ENCODE assay signal across 26 mouse cellular contexts in the genomic region with DNA sequence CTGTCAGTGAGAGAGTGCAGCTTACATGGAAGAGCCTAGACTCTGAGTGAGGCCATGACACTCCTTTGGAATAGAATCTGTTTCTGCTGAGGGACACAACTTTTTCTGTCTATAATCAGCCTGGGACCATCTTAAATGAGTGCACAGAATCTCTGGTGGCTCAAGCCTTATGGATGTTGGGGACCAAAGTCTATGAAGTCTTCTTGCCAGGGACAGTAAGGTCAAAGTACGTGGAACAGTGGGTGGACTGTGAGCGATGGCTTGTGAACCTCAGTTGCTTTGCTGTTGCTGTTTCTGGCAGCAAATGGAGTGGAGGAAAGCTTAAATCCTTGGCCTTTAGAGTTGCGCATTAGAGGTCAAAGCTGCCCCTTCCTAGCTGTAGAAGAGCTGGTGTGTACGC. TPM values are rescaled to one million over a fixed set of nuclear protein-coding genes. Genes with fewer than 3 reads are reported as not detected.
DNase-seq lines count a peak whose midpoint lies in the region; ATAC-seq and TF ChIP-seq lines count a peak whose summit lies in the region.
"Had no signal": no experiment of that assay in that cellular context is flagged by ENCODE, and none has a peak within 500 bp of the region (broad histone marks: within the 10 kb centered on the region; RNA-seq: fewer than 3 reads in every experiment).

No protein-coding gene starts in this region.

- no peaks in the 10 kb centered on the region for H3K9me3 ChIP-seq in forebrain, embryonic 10.5 days
- no peaks in the 10 kb centered on the region for H3K9me3 ChIP-seq in forebrain, postnatal 0 days (ENCODE audit: low read length)
- no peaks in the 10 kb centered on the region for H3K9me3 ChIP-seq in midbrain, embryonic 11.5 days (ENCODE audit: control insufficient read depth, low read length)
- H3K9me3 ChIP-seq in midbrain, embryonic 15.5 days = no peaks in the 10 kb centered on the region
- no peaks in the 10 kb centered on the region for H3K9me3 ChIP-seq in stomach, postnatal 0 days (ENCODE audit: control insufficient read depth, low read length)
- H3K9me3 ChIP-seq: liver, embryonic 12.5 days; megakaryocyte, embryonic 14.5 days; midbrain, embryonic 13.5 days had no signal

- no peak overlapping the region for H3K4me3 ChIP-seq in forebrain, embryonic 10.5 days
- H3K4me3 ChIP-seq in forebrain, postnatal 0 days (ENCODE audit: low read depth, low read length) = no peak overlapping the region
- H3K4me3 ChIP-seq in kidney, adult 2 months (ENCODE audit: insufficient read depth, low read depth, low read length) = no peak overlapping the region
- no peak overlapping the region for H3K4me3 ChIP-seq in midbrain, embryonic 11.5 days (ENCODE audit: low read depth, low read length)
- H3K4me3 ChIP-seq in midbrain, embryonic 15.5 days = no peak overlapping the region
- no peak overlapping the region for H3K4me3 ChIP-seq in stomach, postnatal 0 days (ENCODE audit: low read depth, low read length)
- H3K4me3 ChIP-seq: erythroblast, embryonic 14.5 days; gastrocnemius, adult 2 months; liver, embryonic 12.5 days; midbrain, embryonic 13.5 days had no signal

- no peak for TF ChIP-seq POLR2A in kidney, adult 2 months (IDR thresholded peaks at IDR 0.05; ENCODE audit: low read depth, low read length)

- no peak for TF ChIP-seq EP300 in stomach, postnatal 0 days (optimal IDR thresholded peaks at IDR 0.05)

- DNase-seq in forebrain, embryonic 10.5 days (ENCODE audit: extremely low spot score, low spot score) = peak; percentile 9
- no peak for DNase-seq in forebrain, postnatal 0 days
- DNase-seq in kidney, adult 2 months = peak; percentile 67
- DNase-seq in kidney, adult 18-20 months = no peak
- peak; percentile 64 for DNase-seq in midbrain, embryonic 11.5 days (ENCODE audit: low spot score, missing footprints)
- DNase-seq in stomach, postnatal 0 days (ENCODE audit: low spot score) = peak; percentile 7
- DNase-seq: adrenal gland, adult 2 months; cerebellum, adult 2 months; cerebellum, postnatal 14 days; gastrocnemius, adult 2 months; gastrocnemius, postnatal 36 days; layer of hippocampus, adult 9-11 months; lung, adult 18-20 months; lung, postnatal 4 days; right cerebral cortex, postnatal 25 days; spleen, adult 18-20 months; thymus, postnatal 4 days had no signal

- WGBS in forebrain, embryonic 10.5 days = 94% methylated on average over 4 of the region's 4 CpGs
- WGBS in forebrain, postnatal 0 days = 96% methylated on average over 4 of the region's 4 CpGs
- WGBS in kidney, adult 2 months = 62% methylated on average over 4 of the region's 4 CpGs
- 95% methylated on average over 4 of the region's 4 CpGs for WGBS in midbrain, embryonic 11.5 days
- 97% methylated on average over 4 of the region's 4 CpGs for WGBS in midbrain, embryonic 15.5 days
- WGBS in stomach, postnatal 0 days = 95% methylated on average over 4 of the region's 4 CpGs

- H3K27ac ChIP-seq in forebrain, embryonic 10.5 days = no peak overlapping the region
- H3K27ac ChIP-seq in forebrain, postnatal 0 days (ENCODE audit: low read depth, low read length) = no peak overlapping the region
- peak overlapping the region; percentile 84 for H3K27ac ChIP-seq in kidney, adult 2 months (ENCODE audit: insufficient read depth, low read depth, low read length)
- no peak overlapping the region for H3K27ac ChIP-seq in midbrain, embryonic 11.5 days (ENCODE audit: low read depth, low read length)
- no peak overlapping the region for H3K27ac ChIP-seq in midbrain, embryonic 15.5 days
- H3K27ac ChIP-seq in stomach, postnatal 0 days (replicated peaks) = no peak overlapping the region
- H3K27ac ChIP-seq: gastrocnemius, adult 2 months; liver, embryonic 12.5 days; midbrain, embryonic 13.5 days had no signal

- peaks cover 13% of the 10 kb centered on the region; the same call in 1 of the 2 replicates for H3K4me1 ChIP-seq in forebrain, embryonic 10.5 days
- H3K4me1 ChIP-seq in forebrain, postnatal 0 days (ENCODE audit: insufficient read depth) = no peaks in the 10 kb centered on the region
- peaks cover 5% of the 10 kb centered on the region; the same call in 1 of the 2 replicates for H3K4me1 ChIP-seq in kidney, adult 2 months (ENCODE audit: control insufficient read depth, insufficient read depth, low read length)
- H3K4me1 ChIP-seq in midbrain, embryonic 11.5 days (ENCODE audit: control insufficient read depth, insufficient read depth, low read length) = no peaks in the 10 kb centered on the region
- H3K4me1 ChIP-seq in midbrain, embryonic 15.5 days = peaks cover 5% of the 10 kb centered on the region; the same call in 1 of the 2 replicates
- H3K4me1 ChIP-seq in stomach, postnatal 0 days (replicated peaks; ENCODE audit: control insufficient read depth, insufficient read depth) = peaks cover 4% of the 10 kb centered on the region; the same call in 1 of the 2 replicates

- H3K27me3 ChIP-seq in forebrain, embryonic 10.5 days (ENCODE audit: poor library complexity, severe bottlenecking) = no peaks in the 10 kb centered on the region
- no peaks in the 10 kb centered on the region for H3K27me3 ChIP-seq in forebrain, postnatal 0 days (ENCODE audit: insufficient read depth, low read length)
- H3K27me3 ChIP-seq in kidney, adult 2 months (replicated peaks; ENCODE audit: control insufficient read depth, insufficient read depth, low read length) = no peaks in the 10 kb centered on the region
- no peaks in the 10 kb centered on the region for H3K27me3 ChIP-seq in midbrain, embryonic 11.5 days (ENCODE audit: control insufficient read depth, insufficient read depth, low read length)
- no peaks in the 10 kb centered on the region for H3K27me3 ChIP-seq in midbrain, embryonic 15.5 days (replicated peaks)
- no peaks in the 10 kb centered on the region for H3K27me3 ChIP-seq in stomach, postnatal 0 days (ENCODE audit: control insufficient read depth, insufficient read depth, low read length)
- H3K27me3 ChIP-seq: liver, embryonic 12.5 days; megakaryocyte, embryonic 14.5 days; midbrain, embryonic 13.5 days had no signal

- TF ChIP-seq CTCF in forebrain, postnatal 0 days (IDR thresholded peaks at IDR 0.05; ENCODE audit: low read depth) = no peak
- no peak for TF ChIP-seq CTCF in kidney, adult 2 months (conservative IDR thresholded peaks at IDR 0.05; ENCODE audit: insufficient read depth, insufficient read length, low read depth, low read length)
- no peak for TF ChIP-seq CTCF in stomach, postnatal 0 days (IDR thresholded peaks at IDR 0.05; ENCODE audit: low read depth)

- no peak overlapping the region for H3K4me2 ChIP-seq in forebrain, postnatal 0 days (ENCODE audit: low read depth)
- H3K4me2 ChIP-seq in midbrain, embryonic 11.5 days = no peak overlapping the region
- H3K4me2 ChIP-seq in midbrain, embryonic 15.5 days = no peak overlapping the region
- no peak overlapping the region for H3K4me2 ChIP-seq in stomach, postnatal 0 days (replicated peaks; ENCODE audit: low read depth)
- H3K4me2 ChIP-seq: liver, embryonic 12.5 days; midbrain, embryonic 13.5 days had no signal

- H3K36me3 ChIP-seq in forebrain, embryonic 10.5 days (replicated peaks) = no peaks in the 10 kb centered on the region
- no peaks in the 10 kb centered on the region for H3K36me3 ChIP-seq in forebrain, postnatal 0 days (ENCODE audit: insufficient read depth)
- H3K36me3 ChIP-seq in kidney, adult 2 months (ENCODE audit: control insufficient read depth, insufficient read depth, low read length) = no peaks in the 10 kb centered on the region
- no peaks in the 10 kb centered on the region for H3K36me3 ChIP-seq in midbrain, embryonic 11.5 days (ENCODE audit: control insufficient read depth, insufficient read depth, low read length)
- no peaks in the 10 kb centered on the region for H3K36me3 ChIP-seq in midbrain, embryonic 15.5 days (replicated peaks)
- no peaks in the 10 kb centered on the region for H3K36me3 ChIP-seq in stomach, postnatal 0 days (ENCODE audit: control insufficient read depth, insufficient read depth, low read length)
- H3K36me3 ChIP-seq: liver, embryonic 12.5 days; midbrain, embryonic 13.5 days had no signal

- H3K9ac ChIP-seq in forebrain, postnatal 0 days = no peak overlapping the region
- no peak overlapping the region for H3K9ac ChIP-seq in midbrain, embryonic 11.5 days (ENCODE audit: low read length)
- H3K9ac ChIP-seq in midbrain, embryonic 15.5 days = no peak overlapping the region
- H3K9ac ChIP-seq in stomach, postnatal 0 days (ENCODE audit: low read length) = no peak overlapping the region
- H3K9ac ChIP-seq: liver, embryonic 12.5 days; midbrain, embryonic 13.5 days had no signal

- no peak for ATAC-seq in forebrain, postnatal 0 days
- no peak for ATAC-seq in midbrain, embryonic 11.5 days (ENCODE audit: low FRiP score)
- ATAC-seq in midbrain, embryonic 15.5 days (replicated peaks) = no peak
- no peak for ATAC-seq in stomach, postnatal 0 days (ENCODE audit: low FRiP score, low TSS enrichment)
- ATAC-seq: activated CD4-positive, CD25-positive, alpha-beta regulatory T cell, adult 4 months; forebrain, embryonic 14.5 days; hindbrain, embryonic 16.5 days; intestine, postnatal 0 days; midbrain, embryonic 13.5 days had no signal

RNA-seq across cellular contexts. Expression of a gene that starts 57.1 kb away (rescaled TPM):
- 9.7 and 9.8 TPM in 2 replicates for polyA plus RNA-seq in forebrain, embryonic 10.5 days (2016; fragmentation: Nextera tagmentation; extraction: Ambion mirVana)
- total RNA-seq in forebrain, postnatal 0 days (2014; rRNA removed) = 34.5 and 37.4 TPM in 2 replicates
- polyA plus RNA-seq in forebrain, postnatal 0 days (2015; fragmentation: Nextera tagmentation; extraction: Ambion mirVana) = 6.1 and 11.0 TPM in 2 replicates
- 24.3 and 31.9 TPM in 2 replicates for polyA plus RNA-seq in kidney, adult 2 months (2012; rRNA removed)
- 8.1 and 9.3 TPM in 2 replicates for polyA plus RNA-seq in midbrain, embryonic 11.5 days (2014; fragmentation: Nextera tagmentation; extraction: Ambion mirVana)
- 15.2 and 16.7 TPM in 2 replicates for polyA plus RNA-seq in midbrain, embryonic 15.5 days (2015; fragmentation: Nextera tagmentation; extraction: Ambion mirVana)
- 3.6 and 4.1 TPM in 2 replicates for polyA plus RNA-seq in stomach, postnatal 0 days (2015; fragmentation: Nextera tagmentation; extraction: Ambion mirVana)

Comparison
In these comparisons a context has a peak if more than half of its experiments do, and no peak if none do; other contexts are left out.
1. DNase-seq: peak in forebrain, embryonic 10.5 days (single experiment), kidney, adult 2 months (single experiment), midbrain, embryonic 11.5 days (single experiment) and stomach, postnatal 0 days (single experiment); none in forebrain, postnatal 0 days (single experiment) and kidney, adult 18-20 months (single experiment).